Mouse (Mus musculus) neural tube, embryonic 14.5 days (tissue): ENCODE data around the gene Olfr811. TPM values are rescaled to one million over a fixed set of nuclear protein-coding genes. Genes with fewer than 3 reads are reported as not detected.

ENCODE experiments used
- polyA plus RNA-seq: library from polyadenylated mRNA; unstranded; fragments of >200 nt; fragmentation: Nextera tagmentation; extraction: Ambion mirVana; gene quantifications from 2 replicates; pipeline ENCODE4 v1.2.1, GENCODE M21; 2014

Olfr811 gene
- polyA plus RNA-seq, 1 experiment from 2014 or later, result not detected

Other genes with a start within 250 kb of the Olfr811 start
- gene Olfr794, start 236.7 kb downstream of the Olfr811 start, polyA plus RNA-seq, result not detected in 2 replicates
- gene Olfr796, start 191.8 kb downstream of the Olfr811 start, polyA plus RNA-seq, result not detected in 2 replicates
- not detected in 2 replicates for gene Olfr798, start 176.5 kb downstream of the Olfr811 start, polyA plus RNA-seq
- gene Olfr799, start 166.9 kb downstream of the Olfr811 start, polyA plus RNA-seq, result not detected in 2 replicates
- gene Olfr800, start 146.7 kb downstream of the Olfr811 start, polyA plus RNA-seq, result not detected in 2 replicates
- gene Olfr801, start 130.5 kb downstream of the Olfr811 start, polyA plus RNA-seq, result not detected in 2 replicates
- gene Olfr802, start 116.2 kb downstream of the Olfr811 start, polyA plus RNA-seq, result 0.07 TPM in 1 of 2 replicates, not detected in the other
- not detected in 2 replicates for gene Olfr803, start 110.1 kb downstream of the Olfr811 start, polyA plus RNA-seq
- gene Olfr804, start 101.2 kb downstream of the Olfr811 start, polyA plus RNA-seq, result not detected in 2 replicates
- gene Olfr805, start 75.0 kb downstream of the Olfr811 start, polyA plus RNA-seq, result not detected in 2 replicates
- gene Olfr806, start 62.5 kb downstream of the Olfr811 start, polyA plus RNA-seq, result not detected in 2 replicates
- not detected in 2 replicates for gene Olfr807, start 46.6 kb downstream of the Olfr811 start, polyA plus RNA-seq
- gene Olfr808, start 38.9 kb downstream of the Olfr811 start, polyA plus RNA-seq, result not detected in 2 replicates
- gene Olfr809, start 29.8 kb downstream of the Olfr811 start, polyA plus RNA-seq, result not detected in 2 replicates
- not detected in 2 replicates for gene Olfr810, start 9.5 kb downstream of the Olfr811 start, polyA plus RNA-seq
- not detected in 2 replicates for gene Olfr812, start 41.7 kb upstream of the Olfr811 start, polyA plus RNA-seq
- not detected in 2 replicates for gene Olfr813, start 51.0 kb upstream of the Olfr811 start, polyA plus RNA-seq
- not detected in 2 replicates for gene Olfr814, start 75.5 kb upstream of the Olfr811 start, polyA plus RNA-seq
- not detected in 2 replicates for gene Olfr815, start 101.5 kb upstream of the Olfr811 start, polyA plus RNA-seq
- gene Olfr816, start 111.2 kb upstream of the Olfr811 start, polyA plus RNA-seq, result not detected in 2 replicates
- not detected in 2 replicates for gene Olfr818, start 144.7 kb upstream of the Olfr811 start, polyA plus RNA-seq
- gene Olfr819, start 162.9 kb upstream of the Olfr811 start, polyA plus RNA-seq, result not detected in 2 replicates
- gene Olfr247, start 171.7 kb upstream of the Olfr811 start, polyA plus RNA-seq, result not detected in 2 replicates
- not detected in 2 replicates for gene Gm10310, start 180.7 kb upstream of the Olfr811 start, polyA plus RNA-seq
- not detected in 2 replicates for gene Olfr820, start 208.2 kb upstream of the Olfr811 start, polyA plus RNA-seq
- gene Olfr821, start 226.0 kb upstream of the Olfr811 start, polyA plus RNA-seq, result not detected in 2 replicates